Mouse (Mus musculus) hindbrain, embryonic 11.5 days (tissue): Measurements from ENCODE around the gene Tmem136. TPM values are rescaled to one million over a fixed set of nuclear protein-coding genes. Genes with fewer than 3 reads are reported as not detected.

Experiments used
- ATAC-seq: fragments of 200-750 bp; cut with Nextera tagmentation; 2 replicates; pipeline ENCODE4 v1.8.0; 2017; ENCODE audit warnings: mild to moderate bottlenecking, moderate TSS enrichment, moderate library complexity; ENCODE audit not compliant: low FRiP score
- DNase-seq: peaks from one replicate; pipeline ENCODE4 v3.0.0-alpha.2; 2015; ENCODE audit warnings: low spot score
- H3K27ac ChIP-seq: fragments of 300-500 bp; sonication (generic); 2 replicates; pipeline ENCODE4 v1.5.1; 2014; ENCODE audit warnings: mild to moderate bottlenecking, low read depth, low read length
- H3K27me3 ChIP-seq: fragments of 300-500 bp; sonication (generic); 2 replicates; pipeline ENCODE4 v1.6.1; 2014; ENCODE audit warnings: mild to moderate bottlenecking, low read length, moderate library complexity, mixed read lengths; ENCODE audit not compliant: control insufficient read depth, insufficient read depth
- H3K36me3 ChIP-seq: fragments of 300-500 bp; sonication (generic); 2 replicates; pipeline ENCODE4 v1.6.1; 2014; ENCODE audit warnings: mild to moderate bottlenecking, low read length, moderate library complexity, mixed read lengths; ENCODE audit not compliant: control insufficient read depth, insufficient read depth
- H3K4me1 ChIP-seq: fragments of 300-500 bp; sonication (generic); replicated peaks from 2 replicates; pipeline ENCODE4 v1.6.1; 2014; ENCODE audit warnings: low read length, mixed read lengths; ENCODE audit not compliant: control insufficient read depth, insufficient read depth
- H3K4me2 ChIP-seq: fragments of 300-500 bp; sonication (generic); replicated peaks from 2 replicates; pipeline ENCODE4 v1.6.1; 2014; ENCODE audit warnings: mild to moderate bottlenecking, low read depth, low read length
- H3K4me3 ChIP-seq: fragments of 300-500 bp; sonication (generic); 2 replicates; pipeline ENCODE4 v1.5.1; 2014; ENCODE audit warnings: low read depth, low read length
- H3K9ac ChIP-seq: fragments of 300-500 bp; sonication (generic); 2 replicates; pipeline ENCODE4 v1.6.1; 2014; ENCODE audit warnings: low read depth, low read length
- H3K9me3 ChIP-seq: fragments of 300-500 bp; sonication (generic); 2 replicates; pipeline ENCODE4 v1.6.1; 2016; ENCODE audit warnings: low read length; ENCODE audit not compliant: control insufficient read depth
- WGBS: fragments of 180-500 bp; shearing (Covaris S2); extraction: QIAGEN DNeasy Blood & Tissue Kit; methylation state at CpG from one replicate; pipeline ENCODE4 v1.1.7; 2014; 5-methylcytosine and 5-hydroxymethylcytosine counted together
- polyA plus RNA-seq: library from polyadenylated mRNA; unstranded; fragments of >200 nt; fragmentation: Nextera tagmentation; extraction: Ambion mirVana; gene quantifications from 2 replicates; pipeline ENCODE4 v1.2.1, GENCODE M21; 2014

The Tmem136 gene
- polyA plus RNA-seq: 16.9 and 19.2 TPM in 2 replicates

DNA sequence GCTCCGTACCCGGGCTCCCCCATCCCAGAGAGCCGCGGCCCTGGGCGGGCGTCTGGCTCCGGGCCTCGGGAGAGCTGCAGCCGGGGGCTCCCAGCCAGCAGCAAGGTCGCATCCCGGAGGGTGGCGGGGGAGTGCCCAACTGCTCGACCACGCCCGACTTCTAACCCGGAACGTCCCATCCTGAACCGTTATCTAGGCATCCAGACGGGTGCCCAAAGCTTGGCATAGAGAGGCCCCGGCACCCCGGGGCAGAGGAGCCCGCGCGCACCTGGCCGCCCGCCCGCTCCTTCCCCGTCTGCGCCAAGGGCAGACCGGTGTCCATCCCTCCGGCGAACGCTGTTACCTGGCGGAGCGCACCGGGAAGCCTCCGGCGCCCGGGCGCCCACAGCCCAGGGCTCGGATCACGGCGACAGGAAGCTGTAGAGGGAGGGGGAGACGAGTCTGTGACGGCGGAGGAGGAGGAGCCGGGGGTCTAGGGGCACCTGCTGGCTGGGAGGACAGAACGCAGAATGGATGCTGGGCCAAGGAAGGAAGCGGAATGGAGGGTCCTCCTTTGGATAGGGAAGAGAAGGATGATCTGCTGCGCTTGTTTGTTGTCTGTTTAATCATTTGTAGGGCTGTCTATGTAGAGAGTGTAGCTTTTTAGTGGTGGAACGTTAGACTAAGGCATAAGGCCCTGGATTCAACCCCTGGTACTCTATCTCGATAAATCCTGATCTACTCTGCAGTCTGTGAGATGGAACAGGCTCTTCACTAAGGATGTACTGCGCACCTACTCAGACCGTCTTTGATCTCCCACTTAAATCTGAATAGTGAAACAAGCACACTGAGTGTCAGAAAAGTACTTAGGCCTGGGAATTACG, at the start of gene Tmem136:
Tmem136 (minus strand) TSS at position 437 of the 863 bp plus-strand sequence.
- peak within 1 kb of the TSS; percentile 80 for H3K4me2 ChIP-seq
- no peaks in the 10 kb centered on the region for H3K36me3 ChIP-seq
- H3K4me1 ChIP-seq: no peaks in the 10 kb centered on the region; the same call in 1 of the 2 replicates
- H3K27ac ChIP-seq: no peak within 1 kb of the TSS
- peak; percentile 81 for DNase-seq
- no peaks in the 10 kb centered on the region for H3K27me3 ChIP-seq
- H3K9ac ChIP-seq: peak within 1 kb of the TSS; percentile 90
- ATAC-seq: peak; percentile 92
- H3K4me3 ChIP-seq: peak within 1 kb of the TSS; percentile 69
- 5% methylated on average over 47 of the region's 55 CpGs for WGBS
- no peaks in the 10 kb centered on the region for H3K9me3 ChIP-seq

DNA sequence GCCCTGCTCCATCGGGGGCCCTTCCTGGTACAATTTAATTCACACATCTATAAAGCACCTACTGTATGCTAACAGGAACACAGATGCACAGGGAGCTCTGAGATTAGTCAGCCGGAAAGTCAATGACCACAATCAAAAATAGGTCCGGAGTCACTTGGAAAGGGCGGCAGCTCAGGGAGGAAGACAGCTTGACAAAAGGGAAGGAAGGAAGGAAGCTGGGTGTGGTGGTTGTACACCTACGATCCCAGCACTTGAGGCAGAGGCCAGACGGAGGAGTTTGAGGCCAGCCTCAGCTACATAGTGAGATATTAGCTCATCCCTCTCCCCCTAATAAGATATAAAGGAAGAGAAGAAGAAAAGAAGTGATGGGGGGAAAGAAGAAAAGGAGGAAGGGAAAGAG, 39.6 kb upstream of the Tmem136 start:
- Histone ChIP-seq H3K27me3 (no peaks in the 10 kb centered on the region), H3K27ac (no peak overlapping the region), H3K4me3 (no peak overlapping the region), H3K4me1 (no peaks in the 10 kb centered on the region), H3K4me2 (no peak overlapping the region), H3K9me3 (no peaks in the 10 kb centered on the region), H3K9ac (no peak overlapping the region), H3K36me3 (no peaks in the 10 kb centered on the region)
- no peak for DNase-seq
- ATAC-seq: no peak
- WGBS: 86% methylated on average over 6 of the region's 6 CpGs

DNA sequence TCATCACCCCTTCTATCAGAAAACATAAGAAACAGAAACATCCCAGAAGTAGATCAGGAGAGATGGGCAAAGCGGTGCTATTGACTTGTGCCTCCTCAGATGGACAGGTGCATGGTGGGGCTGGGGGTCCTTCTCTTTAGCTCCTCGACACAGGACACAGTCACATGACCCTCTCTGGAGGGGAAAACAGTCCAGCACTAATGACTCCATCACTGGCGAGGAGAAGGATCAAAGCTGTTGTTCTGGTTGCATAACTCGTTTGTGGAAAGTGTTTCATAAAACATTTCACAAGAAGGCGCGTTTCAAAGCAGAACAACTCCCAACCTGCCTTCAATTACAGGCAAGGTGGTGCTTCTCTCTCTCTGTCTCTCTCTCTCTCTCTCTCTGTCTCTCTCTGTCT, 35.4 kb upstream of the Tmem136 start:
- H3K4me2 ChIP-seq: no peak overlapping the region
- no peak overlapping the region for H3K27ac ChIP-seq
- no peak for ATAC-seq
- no peak for DNase-seq
- H3K9me3 ChIP-seq: no peaks in the 10 kb centered on the region
- H3K9ac ChIP-seq: no peak overlapping the region
- 81% methylated on average over 6 of the region's 6 CpGs for WGBS
- no peaks in the 10 kb centered on the region for H3K4me1 ChIP-seq
- no peaks in the 10 kb centered on the region for H3K36me3 ChIP-seq
- H3K27me3 ChIP-seq: no peaks in the 10 kb centered on the region
- no peak overlapping the region for H3K4me3 ChIP-seq

- DNase-seq (no peak), ATAC-seq (no peak)
- Histone ChIP-seq H3K27me3 (no peaks in the 10 kb centered on the region), H3K4me2 (no peak overlapping the region), H3K36me3 (no peaks in the 10 kb centered on the region), H3K9me3 (no peaks in the 10 kb centered on the region), H3K4me3 (no peak overlapping the region), H3K9ac (no peak overlapping the region), H3K27ac (no peak overlapping the region), H3K4me1 (no peaks in the 10 kb centered on the region)
- WGBS: 77% methylated on average over 9 of the region's 9 CpGs
Measured at GRCm38 (mm10) chr9:43150957-43151356, 34.6 kb upstream of the Tmem136 start.

- no peak for ATAC-seq
- 60% methylated on average over 10 of the region's 10 CpGs for WGBS
Measured at GRCm38 (mm10) chr9:43150075-43150474, 33.7 kb upstream of the Tmem136 start.

GRCm38 (mm10) chr9:43149498-43149897, 33.1 kb upstream of the Tmem136 start:
- no peak overlapping the region for H3K4me3 ChIP-seq
- DNase-seq (no peak), ATAC-seq (no peak)
- no peaks in the 10 kb centered on the region for H3K27me3 ChIP-seq
- H3K36me3 ChIP-seq: no peaks in the 10 kb centered on the region
- H3K4me2 ChIP-seq: no peak overlapping the region
- H3K9me3 ChIP-seq: no peaks in the 10 kb centered on the region
- H3K4me1 ChIP-seq: no peaks in the 10 kb centered on the region
- H3K9ac ChIP-seq: no peak overlapping the region
- no peak overlapping the region for H3K27ac ChIP-seq
- whole genome bisulfite sequencing: 85% methylated on average over 3 of the region's 3 CpGs

More at GRCm38 (mm10) chr9:43150075-43150474, 33.7 kb upstream of the Tmem136 start:
- Histone ChIP-seq H3K36me3 (no peaks in the 10 kb centered on the region), H3K27me3 (no peaks in the 10 kb centered on the region), H3K4me2 (no peak overlapping the region), H3K9me3 (no peaks in the 10 kb centered on the region), H3K9ac (no peak overlapping the region), H3K4me1 (no peaks in the 10 kb centered on the region), H3K27ac (no peak overlapping the region), H3K4me3 (no peak overlapping the region)
- no peak for DNase-seq

- no peak overlapping the region for H3K27ac ChIP-seq
- H3K4me1 ChIP-seq: no peaks in the 10 kb centered on the region
- H3K36me3 ChIP-seq: no peaks in the 10 kb centered on the region
- no peaks in the 10 kb centered on the region for H3K9me3 ChIP-seq
- DNase-seq: no peak
- H3K27me3 ChIP-seq: no peaks in the 10 kb centered on the region
- H3K4me3 ChIP-seq: no peak overlapping the region
- H3K9ac ChIP-seq: no peak overlapping the region
- no peak overlapping the region for H3K4me2 ChIP-seq
- ATAC-seq: no peak
- WGBS: 89% methylated on average over 4 of the region's 4 CpGs
Measured at GRCm38 (mm10) chr9:43145196-43145595, 28.8 kb upstream of the Tmem136 start.

GRCm38 (mm10) chr9:43144206-43144810, 27.9 kb upstream of the Tmem136 start:
- H3K27ac ChIP-seq: no peak overlapping the region
- WGBS: 75% methylated on average over 12 of the region's 12 CpGs
- H3K4me3 ChIP-seq: no peak overlapping the region
- H3K36me3 ChIP-seq: no peaks in the 10 kb centered on the region
- no peaks in the 10 kb centered on the region for H3K9me3 ChIP-seq
- no peak overlapping the region for H3K4me2 ChIP-seq
- H3K4me1 ChIP-seq: no peaks in the 10 kb centered on the region
- DNase-seq: no peak
- no peak overlapping the region for H3K9ac ChIP-seq
- ATAC-seq: no peak
- H3K27me3 ChIP-seq: no peaks in the 10 kb centered on the region

GRCm38 (mm10) chr9:43141839-43142238, 25.5 kb upstream of the Tmem136 start:
- Histone ChIP-seq H3K4me3 (no peak overlapping the region), H3K27ac (no peak overlapping the region), H3K9me3 (no peaks in the 10 kb centered on the region), H3K36me3 (no peaks in the 10 kb centered on the region), H3K4me2 (no peak overlapping the region), H3K27me3 (no peaks in the 10 kb centered on the region), H3K4me1 (no peaks in the 10 kb centered on the region), H3K9ac (no peak overlapping the region)
- DNase-seq: peak; percentile 80
- 13% methylated on average over 4 of the region's 4 CpGs for WGBS
- ATAC-seq: no peak
